Mouse (Mus musculus) MEL (cell line): ENCODE measurements around the gene Robo1. TPM values are rescaled to one million over a fixed set of nuclear protein-coding genes. Genes with fewer than 3 reads are reported as not detected.

Source experiments
- DNase-seq: peaks from one replicate; pipeline ENCODE4 v3.0.0; 2011; ENCODE audit warnings: low read depth, low spot score
- H3K27ac ChIP-seq: 2 replicates; pipeline ENCODE4 v1.5.1; 2012; ENCODE audit warnings: low read depth, mild to moderate bottlenecking, control low read depth, low read length, moderate library complexity; ENCODE audit not compliant: control insufficient read depth
- H3K27me3 ChIP-seq, 2 experiments: fragments of 150-350 bp in 1 of 2; sonication (generic) in 1 of 2; 2 replicates each; pipeline ENCODE4 v1.6.1; 2012; ENCODE audit warnings: low read length in 2 of 2, mild to moderate bottlenecking in 2 of 2, improper control_type of control experiment in 1 of 2, moderate library complexity in 1 of 2; ENCODE audit not compliant: insufficient read depth in 2 of 2, control insufficient read depth in 1 of 2
- H3K36me3 ChIP-seq, 2 experiments: 2 replicates each; pipeline ENCODE4 v1.6.1; 2012 to 2014; ENCODE audit warnings: low read length in 2 of 2, improper control_type of control experiment in 1 of 2, inconsistent platforms in 1 of 2, mild to moderate bottlenecking in 1 of 2; ENCODE audit not compliant: insufficient read depth in 2 of 2, control insufficient read depth in 1 of 2
- H3K4me1 ChIP-seq, 2 experiments: fragments of 150-350 bp in 1 of 2; sonication (generic) in 1 of 2; 2 replicates each; pipeline ENCODE4 v1.6.1; 2012; ENCODE audit warnings: low read length in 2 of 2, improper control_type of control experiment in 1 of 2, mild to moderate bottlenecking in 1 of 2; ENCODE audit not compliant: insufficient read depth in 2 of 2, control insufficient read depth in 1 of 2
- H3K4me3 ChIP-seq, 2 experiments: fragments of 150-350 bp in 1 of 2; sonication (generic) in 1 of 2; 2 replicates each; pipeline ENCODE4 v1.5.1; 2012; ENCODE audit warnings: low read depth in 2 of 2, low read length in 2 of 2, mild to moderate bottlenecking in 2 of 2, moderate library complexity in 2 of 2, control low read depth in 1 of 2, improper control_type of control experiment in 1 of 2; ENCODE audit not compliant: control insufficient read depth in 1 of 2, insufficient read depth in 1 of 2
- H3K79me2 ChIP-seq: 2 replicates; pipeline ENCODE4 v1.6.1; 2012; ENCODE audit warnings: mild to moderate bottlenecking, low read length, moderate library complexity; ENCODE audit not compliant: control insufficient read depth, poor library complexity, insufficient read depth
- H3K9ac ChIP-seq: 2 replicates; pipeline ENCODE4 v1.6.1; 2012; ENCODE audit warnings: low read depth, mild to moderate bottlenecking, control low read depth, low read length, moderate library complexity; ENCODE audit not compliant: control insufficient read depth, poor library complexity, severe bottlenecking
- H3K9me3 ChIP-seq: fragments of 150-350 bp; sonication (generic); replicated peaks from 2 replicates; pipeline ENCODE4 v1.6.1; 2012; ENCODE audit warnings: mild to moderate bottlenecking, low read length, improper control_type of control experiment, moderate library complexity; ENCODE audit not compliant: insufficient read depth
- BHLHE40 ChIP-seq: IDR thresholded peaks from 2 replicates; pipeline ENCODE4 v1.6.1; 2012; ENCODE audit warnings: low read depth, mild to moderate bottlenecking, inconsistent platforms, low read length, improper control_type of control experiment, borderline replicate concordance
- CHD1 ChIP-seq: IDR thresholded peaks from 2 replicates; pipeline ENCODE4 v1.6.1; 2012; ENCODE audit warnings: low read depth, mild to moderate bottlenecking, inconsistent platforms, low read length, improper control_type of control experiment
- CHD2 ChIP-seq: IDR thresholded peaks from 2 replicates; pipeline ENCODE4 v1.6.1; 2011; ENCODE audit warnings: low read length, improper control_type of control experiment
- CTCF ChIP-seq, 3 experiments: IDR thresholded peaks in 2 of 3; conservative IDR thresholded peaks in 1 of 3; 2 replicates each; pipeline ENCODE4 v1.5.1; 2011 to 2012; ENCODE audit warnings: low read length in 3 of 3, low read depth in 2 of 3, mild to moderate bottlenecking in 2 of 3, improper control_type of control experiment in 1 of 3, inconsistent platforms in 1 of 3, mixed read lengths in 1 of 3, moderate library complexity in 1 of 3; ENCODE audit not compliant: control insufficient read depth in 1 of 3, insufficient read depth in 1 of 3, poor library complexity in 1 of 3, severe bottlenecking in 1 of 3
- E2F4 ChIP-seq: IDR thresholded peaks from 2 replicates; pipeline ENCODE4 v1.6.1; 2011; ENCODE audit warnings: low read depth, low read length, improper control_type of control experiment, borderline replicate concordance
- ELF1 ChIP-seq: IDR thresholded peaks from 2 replicates; pipeline ENCODE4 v1.6.1; 2014; ENCODE audit warnings: low read depth, mild to moderate bottlenecking, inconsistent platforms, low read length, improper control_type of control experiment, moderate library complexity
- EP300 ChIP-seq, 2 experiments: IDR thresholded peaks; 2 replicates each; pipeline ENCODE4 v1.6.1; 2011; ENCODE audit warnings: improper control_type of control experiment in 2 of 2, low read length in 2 of 2, low read depth in 1 of 2, mild to moderate bottlenecking in 1 of 2
- ETS1 ChIP-seq: IDR thresholded peaks from 2 replicates; pipeline ENCODE4 v1.6.1; 2012; ENCODE audit warnings: low read depth, mild to moderate bottlenecking, inconsistent platforms, low read length, improper control_type of control experiment, moderate library complexity
- GATA1 ChIP-seq: IDR thresholded peaks from 2 replicates; pipeline ENCODE4 v1.6.1; 2011; ENCODE audit warnings: low read depth, low read length, improper control_type of control experiment
- HCFC1 ChIP-seq: IDR thresholded peaks from 2 replicates; pipeline ENCODE4 v1.6.1; 2012; ENCODE audit warnings: low read depth, mild to moderate bottlenecking, inconsistent platforms, low read length, improper control_type of control experiment, moderate library complexity
- JUND ChIP-seq: IDR thresholded peaks from 2 replicates; pipeline ENCODE4 v1.6.1; 2011; ENCODE audit warnings: low read depth, mild to moderate bottlenecking, improper control_type of control experiment, low read length
- MAFK ChIP-seq: IDR thresholded peaks from 2 replicates; pipeline ENCODE4 v1.6.1; 2011; ENCODE audit warnings: low read depth, mild to moderate bottlenecking, low read length, improper control_type of control experiment, borderline replicate concordance
- MAX ChIP-seq: IDR thresholded peaks from 2 replicates; pipeline ENCODE4 v1.6.1; 2011; ENCODE audit warnings: low read length, improper control_type of control experiment
- MEF2A ChIP-seq: IDR thresholded peaks from 2 replicates; pipeline ENCODE4 v1.6.1; 2014; ENCODE audit warnings: low read depth, mild to moderate bottlenecking, inconsistent platforms, low read length, improper control_type of control experiment; ENCODE audit not compliant: poor library complexity, insufficient replicate concordance, severe bottlenecking; ENCODE audit errors: extremely low read depth
- MXI1 ChIP-seq: IDR thresholded peaks from 2 replicates; pipeline ENCODE4 v1.6.1; 2011; ENCODE audit warnings: mild to moderate bottlenecking, low read depth, low read length, improper control_type of control experiment
- MYB ChIP-seq: IDR thresholded peaks from 2 replicates; pipeline ENCODE4 v1.6.1; 2011; ENCODE audit warnings: mild to moderate bottlenecking, low read depth, low read length, improper control_type of control experiment
- MYC ChIP-seq: IDR thresholded peaks from 2 replicates; pipeline ENCODE4 v1.6.1; 2011; ENCODE audit warnings: low read depth, mild to moderate bottlenecking, low read length, improper control_type of control experiment, moderate library complexity
- NELFE ChIP-seq: IDR thresholded peaks from 2 replicates; pipeline ENCODE4 v1.6.1; 2011; ENCODE audit warnings: low read depth, low read length, improper control_type of control experiment
- NRF1 ChIP-seq: IDR thresholded peaks from 2 replicates; pipeline ENCODE4 v1.6.1; 2014; ENCODE audit warnings: low read depth, mild to moderate bottlenecking, inconsistent platforms, low read length, improper control_type of control experiment, moderate library complexity; ENCODE audit not compliant: poor library complexity, insufficient read depth, severe bottlenecking
- POLR2A ChIP-seq, 2 experiments: IDR thresholded peaks; 2 replicates each; pipeline ENCODE4 v1.6.1; 2011 to 2012; ENCODE audit warnings: low read length in 2 of 2, mild to moderate bottlenecking in 2 of 2, control low read depth in 1 of 2, improper control_type of control experiment in 1 of 2, low read depth in 1 of 2, moderate library complexity in 1 of 2; ENCODE audit not compliant: control insufficient read depth in 1 of 2, insufficient read depth in 1 of 2, poor library complexity in 1 of 2
- POLR2AphosphoS2 ChIP-seq: IDR thresholded peaks from 2 replicates; pipeline ENCODE4 v1.6.1; 2011; ENCODE audit warnings: low read length, improper control_type of control experiment
- POLR2AphosphoS5 ChIP-seq: IDR thresholded peaks from 2 replicates; pipeline ENCODE4 v1.6.1; 2012; ENCODE audit warnings: low read depth, borderline replicate concordance, mild to moderate bottlenecking, inconsistent platforms, low read length, moderate library complexity, mixed read lengths
- RCOR1 ChIP-seq: IDR thresholded peaks from 2 replicates; pipeline ENCODE4 v1.6.1; 2012; ENCODE audit warnings: low read depth, mild to moderate bottlenecking, inconsistent platforms, low read length, improper control_type of control experiment
- TAL1 ChIP-seq: IDR thresholded peaks from 2 replicates; pipeline ENCODE4 v1.6.1; 2012; ENCODE audit warnings: mild to moderate bottlenecking, inconsistent platforms, low read length, moderate library complexity, mixed read lengths
- USF1 ChIP-seq: IDR thresholded peaks from 2 replicates; pipeline ENCODE4 v1.6.1; 2014; ENCODE audit warnings: low read depth, mild to moderate bottlenecking, inconsistent platforms, low read length, improper control_type of control experiment, moderate library complexity
- ZKSCAN1 ChIP-seq: IDR thresholded peaks from 2 replicates; pipeline ENCODE4 v1.6.1; 2012; ENCODE audit warnings: low read depth, mild to moderate bottlenecking, inconsistent platforms, low read length, improper control_type of control experiment, moderate library complexity
- polyA plus RNA-seq, 2 experiments: library from polyadenylated mRNA; stranded (reverse) in 1 of 2; unstranded in 1 of 2; fragments of >175 nt in 1 of 2; fragments of >200 nt in 1 of 2; gene quantifications; 2 replicates each; pipeline versions ENCODE4 v1.2.1 to v1.2.4; 2012; ENCODE audit warnings: low replicate concordance in 2 of 2, low read depth in 1 of 2; ENCODE audit not compliant: insufficient read length in 2 of 2, insufficient read depth in 1 of 2, missing spikeins in 1 of 2
- total RNA-seq: library from RNA; depleted of rRNA; stranded (reverse); fragments of 300-350 nt; gene quantifications from 2 replicates; pipeline ENCODE4 v1.2.3, GENCODE M21; 2012

The Robo1 gene
- total and polyA plus RNA-seq, 3 experiments, result not detected

- TF ChIP-seq MYC (no peak), CHD2 (no peak), NRF1 (no peak), BHLHE40 (no peak), MYB (no peak), JUND (no peak), POLR2AphosphoS5 (no peak), GATA1 (no peak), TAL1 (no peak), MAFK (no peak), POLR2A (IDR thresholded peaks at IDR 0.05; ENCODE audit: control insufficient read depth in 1 of 2, insufficient read depth in 1 of 2, low read depth in 1 of 2, low read length in 2 of 2, poor library complexity in 1 of 2) (no peak), ELF1 (no peak), CTCF (IDR thresholded peaks at IDR 0.05 in 2 of 3, conservative IDR thresholded peaks at IDR 0.05 in 1 of 3; ENCODE audit: control insufficient read depth in 1 of 3, insufficient read depth in 1 of 3, low read depth in 2 of 3, low read length in 3 of 3, poor library complexity in 1 of 3, severe bottlenecking in 1 of 3) (no peak), HCFC1 (no peak), POLR2AphosphoS2 (no peak), NELFE (no peak), ZKSCAN1 (no peak)
- TF ChIP-seq, all 39 proteins: peak for 0
- Histone ChIP-seq H3K4me1 (no peaks in the 10 kb centered on the region), H3K27me3 (no peaks in the 10 kb centered on the region), H3K79me2 (no peaks in the 10 kb centered on the region), H3K36me3 (no peaks in the 10 kb centered on the region), H3K9me3 (no peaks in the 10 kb centered on the region), H3K4me3 (no peak overlapping the region), H3K9ac (no peak overlapping the region), H3K27ac (no peak overlapping the region)
- DNase-seq, result no peak
These were observed 356.1 kb downstream of the Robo1 start for GRCm38 (mm10) chr16:72664233-72664613.

- Histone ChIP-seq H3K4me3 (no peak overlapping the region), H3K9ac (no peak overlapping the region), H3K27ac (no peak overlapping the region), H3K4me1 (no peaks in the 10 kb centered on the region), H3K79me2 (no peaks in the 10 kb centered on the region), H3K9me3 (no peaks in the 10 kb centered on the region), H3K36me3 (no peaks in the 10 kb centered on the region), H3K27me3 (no peaks in the 10 kb centered on the region)
- DNase-seq, result no peak
- TF ChIP-seq USF1 (no peak), E2F4 (no peak), MXI1 (no peak), POLR2AphosphoS2 (no peak), MYB (no peak), MEF2A (no peak), MYC (no peak), ZKSCAN1 (no peak), ETS1 (no peak), RCOR1 (no peak), CHD1 (no peak), EP300 (IDR thresholded peaks at IDR 0.05; ENCODE audit: low read depth in 1 of 2, low read length in 2 of 2) (no peak), MAX (no peak)
These were observed 356.7 kb downstream of the Robo1 start for GRCm38 (mm10) chr16:72664806-72665205.
